Mouse (Mus musculus) myocyte (in vitro differentiated cells): ENCODE measurements around the gene Tmem56.

ENCODE experiments used
- CEBPB ChIP-seq: IDR thresholded peaks from 2 replicates; pipeline ENCODE4 v1.6.1; 2011; ENCODE audit warnings: mild to moderate bottlenecking, moderate library complexity; ENCODE audit not compliant: poor library complexity, insufficient read depth, severe bottlenecking
- E2F4 ChIP-seq: IDR thresholded peaks from one replicate; pipeline ENCODE4 v1.6.1; 2011; ENCODE audit warnings: mild to moderate bottlenecking, control low read depth, moderate library complexity; ENCODE audit not compliant: insufficient read depth
- POLR2A ChIP-seq: IDR thresholded peaks from one replicate; pipeline ENCODE4 v1.6.1; 2011; ENCODE audit warnings: low read depth, mild to moderate bottlenecking, control low read depth, moderate library complexity; ENCODE audit not compliant: insufficient read length
- TCF12 ChIP-seq: IDR thresholded peaks from one replicate; pipeline ENCODE4 v1.6.1; 2011; ENCODE audit warnings: mild to moderate bottlenecking, control low read depth; ENCODE audit not compliant: poor library complexity, insufficient read depth, severe bottlenecking
- USF1 ChIP-seq: IDR thresholded peaks from one replicate; pipeline ENCODE4 v1.6.1; 2011; ENCODE audit warnings: low read depth, mild to moderate bottlenecking, control low read depth, moderate library complexity

- TF ChIP-seq CEBPB (no peak), POLR2A (no peak), E2F4 (no peak), USF1 (no peak), TCF12 (no peak)
These were observed 58.1 kb downstream of the Tmem56 start for GRCm38 (mm10) chr3:121224763-121225162.
